ENCODE assay signal across 22 mouse cellular contexts in genomic region chr13:80409790-80410433, GRCm38 (mm10).
DNase-seq lines count a peak whose midpoint lies in the region; ATAC-seq and TF ChIP-seq lines count a peak whose summit lies in the region.
"Had no signal": no experiment of that assay in that cellular context is flagged by ENCODE, and none has a peak within 500 bp of the region (broad histone marks: within the 10 kb centered on the region; RNA-seq: fewer than 3 reads in every experiment).

No protein-coding gene starts in this region.

- H3K9ac ChIP-seq in embryonic facial prominence, embryonic 14.5 days (ENCODE audit: low read depth, low read length), result no peak overlapping the region
- H3K9ac ChIP-seq in midbrain, embryonic 11.5 days (ENCODE audit: low read length), result no peak overlapping the region
- H3K9ac ChIP-seq in midbrain, embryonic 16.5 days (ENCODE audit: low read depth, low read length), result no peak overlapping the region
- H3K9ac ChIP-seq in liver, postnatal 0 days (replicated peaks), result no peak overlapping the region
- H3K9ac ChIP-seq: liver, embryonic 12.5 days had no signal

- no peak for ATAC-seq in embryonic facial prominence, embryonic 14.5 days (ENCODE audit: low read depth)
- 0 out of 2 replicates have a peak, but pooled peaks have one; percentile 11 for ATAC-seq in midbrain, embryonic 11.5 days (ENCODE audit: low FRiP score)
- ATAC-seq in midbrain, embryonic 16.5 days, result no peak
- no peak for ATAC-seq in liver, postnatal 0 days
- ATAC-seq: activated CD4-positive, CD25-positive, alpha-beta regulatory T cell, adult 4 months; liver, embryonic 12.5 days; Patski had no signal

- no peaks in the 10 kb centered on the region for H3K36me3 ChIP-seq in embryonic facial prominence, embryonic 14.5 days (ENCODE audit: control insufficient read depth, insufficient read depth, low read length)
- no peaks in the 10 kb centered on the region for H3K36me3 ChIP-seq in embryonic facial prominence, embryonic 10.5 days (replicated peaks)
- no peaks in the 10 kb centered on the region for H3K36me3 ChIP-seq in midbrain, embryonic 11.5 days (ENCODE audit: control insufficient read depth, insufficient read depth, low read length)
- no peaks in the 10 kb centered on the region for H3K36me3 ChIP-seq in midbrain, embryonic 16.5 days (ENCODE audit: control insufficient read depth, insufficient read depth, low read length)
- no peaks in the 10 kb centered on the region for H3K36me3 ChIP-seq in liver, postnatal 0 days (replicated peaks; ENCODE audit: insufficient read depth, low read length)
- H3K36me3 ChIP-seq: heart, embryonic 10.5 days; limb, embryonic 10.5 days; liver, embryonic 12.5 days had no signal

- DNase-seq in embryonic facial prominence, embryonic 14.5 days (ENCODE audit: low spot score), result peak; percentile 10
- DNase-seq in embryonic facial prominence, embryonic 10.5 days (ENCODE audit: low spot score), result no peak
- DNase-seq in midbrain, embryonic 11.5 days (ENCODE audit: low spot score, missing footprints), result no peak
- DNase-seq in cerebellum, postnatal 36 days, result peak; percentile 29 to 39
- DNase-seq in retina, postnatal 1 day, result peak; percentile 13
- no peak for DNase-seq in liver, postnatal 0 days
- DNase-seq: adrenal gland, postnatal 14 days; embryo, embryonic 11 days; gastrocnemius, postnatal 36 days; heart, postnatal 10 days; kidney, adult 18-20 months; kidney, postnatal 10 days; right cerebral cortex, adult 18-20 months; thymus, postnatal 4 days had no signal

- no peak overlapping the region for H3K4me2 ChIP-seq in embryonic facial prominence, embryonic 14.5 days (ENCODE audit: low read depth, low read length)
- no peak overlapping the region for H3K4me2 ChIP-seq in midbrain, embryonic 11.5 days
- no peak overlapping the region for H3K4me2 ChIP-seq in midbrain, embryonic 16.5 days (ENCODE audit: low read length)
- H3K4me2 ChIP-seq in liver, postnatal 0 days (ENCODE audit: low read depth, low read length), result no peak overlapping the region
- H3K4me2 ChIP-seq: liver, embryonic 12.5 days had no signal

- TF ChIP-seq CTCF in liver, postnatal 0 days (IDR thresholded peaks at IDR 0.05; ENCODE audit: low read depth), result no peak

- H3K4me3 ChIP-seq in embryonic facial prominence, embryonic 14.5 days (ENCODE audit: low read depth, low read length), result no peak overlapping the region
- no peak overlapping the region for H3K4me3 ChIP-seq in embryonic facial prominence, embryonic 10.5 days
- no peak overlapping the region for H3K4me3 ChIP-seq in midbrain, embryonic 11.5 days (ENCODE audit: low read depth, low read length)
- H3K4me3 ChIP-seq in midbrain, embryonic 16.5 days (ENCODE audit: low read depth, low read length), result no peak overlapping the region
- H3K4me3 ChIP-seq in liver, postnatal 0 days (ENCODE audit: low read depth, low read length), result no peak overlapping the region
- H3K4me3 ChIP-seq: heart, embryonic 10.5 days; layer of hippocampus, adult 2 months; limb, embryonic 10.5 days; liver, embryonic 12.5 days; myocyte had no signal

- H3K9me3 ChIP-seq in embryonic facial prominence, embryonic 14.5 days (ENCODE audit: control insufficient read depth, low read length), result no peaks in the 10 kb centered on the region
- no peaks in the 10 kb centered on the region for H3K9me3 ChIP-seq in embryonic facial prominence, embryonic 10.5 days
- no peaks in the 10 kb centered on the region for H3K9me3 ChIP-seq in midbrain, embryonic 11.5 days (ENCODE audit: control insufficient read depth, low read length)
- no peaks in the 10 kb centered on the region for H3K9me3 ChIP-seq in midbrain, embryonic 16.5 days (replicated peaks; ENCODE audit: control insufficient read depth, low read length, poor library complexity, severe bottlenecking)
- H3K9me3 ChIP-seq in liver, postnatal 0 days (ENCODE audit: low read length), result no peaks in the 10 kb centered on the region
- H3K9me3 ChIP-seq: heart, embryonic 10.5 days; limb, embryonic 10.5 days; liver, embryonic 12.5 days had no signal

- no peaks in the 10 kb centered on the region for H3K27me3 ChIP-seq in embryonic facial prominence, embryonic 14.5 days (replicated peaks; ENCODE audit: control insufficient read depth, insufficient read depth, low read length)
- H3K27me3 ChIP-seq in embryonic facial prominence, embryonic 10.5 days (replicated peaks; ENCODE audit: low read depth, poor library complexity, severe bottlenecking), result no peaks in the 10 kb centered on the region
- H3K27me3 ChIP-seq in midbrain, embryonic 11.5 days (ENCODE audit: control insufficient read depth, insufficient read depth, low read length), result no peaks in the 10 kb centered on the region
- no peaks in the 10 kb centered on the region for H3K27me3 ChIP-seq in midbrain, embryonic 16.5 days (ENCODE audit: control insufficient read depth, insufficient read depth, low read depth, low read length)
- H3K27me3 ChIP-seq in liver, postnatal 0 days (ENCODE audit: insufficient read depth, low read length), result no peaks in the 10 kb centered on the region
- H3K27me3 ChIP-seq: liver, embryonic 12.5 days; Patski had no signal

- H3K27ac ChIP-seq in embryonic facial prominence, embryonic 14.5 days (replicated peaks; ENCODE audit: low read depth, low read length), result no peak overlapping the region
- no peak overlapping the region for H3K27ac ChIP-seq in embryonic facial prominence, embryonic 10.5 days (replicated peaks)
- H3K27ac ChIP-seq in midbrain, embryonic 11.5 days (ENCODE audit: low read depth, low read length), result no peak overlapping the region
- no peak overlapping the region for H3K27ac ChIP-seq in midbrain, embryonic 16.5 days (ENCODE audit: low read length)
- no peak overlapping the region for H3K27ac ChIP-seq in liver, postnatal 0 days (ENCODE audit: low read depth)
- H3K27ac ChIP-seq: heart, embryonic 10.5 days; layer of hippocampus, adult 2 months; limb, embryonic 10.5 days; liver, embryonic 12.5 days had no signal

- no peaks in the 10 kb centered on the region for H3K4me1 ChIP-seq in embryonic facial prominence, embryonic 14.5 days (ENCODE audit: control insufficient read depth, insufficient read depth, low read length)
- H3K4me1 ChIP-seq in embryonic facial prominence, embryonic 10.5 days, result no peaks in the 10 kb centered on the region
- H3K4me1 ChIP-seq in midbrain, embryonic 11.5 days (ENCODE audit: control insufficient read depth, insufficient read depth, low read length), result no peaks in the 10 kb centered on the region
- no peaks in the 10 kb centered on the region for H3K4me1 ChIP-seq in midbrain, embryonic 16.5 days (ENCODE audit: control insufficient read depth, insufficient read depth, low read length)
- no peaks in the 10 kb centered on the region for H3K4me1 ChIP-seq in liver, postnatal 0 days (ENCODE audit: insufficient read depth)
- H3K4me1 ChIP-seq: heart, embryonic 10.5 days; limb, embryonic 10.5 days; liver, embryonic 12.5 days had no signal

- TF ChIP-seq EP300 in liver, postnatal 0 days (IDR thresholded peaks at IDR 0.05; ENCODE audit: low read depth), result no peak

Comparison
In these comparisons a context has a peak if more than half of its experiments do, and no peak if none do; other contexts are left out.
1. DNase-seq: peak in embryonic facial prominence, embryonic 14.5 days (single experiment), cerebellum, postnatal 36 days (2 of 2) and retina, postnatal 1 day (single experiment); none in embryonic facial prominence, embryonic 10.5 days (single experiment), midbrain, embryonic 11.5 days (single experiment) and liver, postnatal 0 days (single experiment).